Mouse (Mus musculus) hindbrain, postnatal 0 days (tissue): Measurements from ENCODE around the gene Papss1. TPM values are rescaled to one million over a fixed set of nuclear protein-coding genes. Genes with fewer than 3 reads are reported as not detected.

Experiments
- ATAC-seq: fragments of 200-750 bp; cut with Nextera tagmentation; 2 replicates; pipeline ENCODE4 v1.8.0; 2017; ENCODE audit warnings: mild to moderate bottlenecking, moderate TSS enrichment, moderate library complexity
- DNase-seq: peaks from one replicate; pipeline ENCODE4 v3.0.0-alpha.2; 2015; ENCODE audit warnings: low spot score
- H3K27ac ChIP-seq: fragments of 300-500 bp; sonication (generic); 2 replicates; pipeline ENCODE4 v1.5.1; 2014; ENCODE audit warnings: mild to moderate bottlenecking
- H3K27me3 ChIP-seq: fragments of 300-500 bp; sonication (generic); 2 replicates; pipeline ENCODE4 v1.6.1; 2014; ENCODE audit warnings: low read length, mixed read lengths; ENCODE audit not compliant: insufficient read depth
- H3K36me3 ChIP-seq: fragments of 300-500 bp; sonication (generic); 2 replicates; pipeline ENCODE4 v1.6.1; 2014; ENCODE audit warnings: low read length, mixed read lengths; ENCODE audit not compliant: insufficient read depth
- H3K4me1 ChIP-seq: fragments of 300-500 bp; sonication (generic); 2 replicates; pipeline ENCODE4 v1.6.1; 2014; ENCODE audit warnings: antibody characterized with exemption, low read length, mixed read lengths; ENCODE audit not compliant: insufficient read depth
- H3K4me2 ChIP-seq: fragments of 300-500 bp; sonication (generic); 2 replicates; pipeline ENCODE4 v1.6.1; 2014; ENCODE audit warnings: low read depth, mild to moderate bottlenecking, low read length, moderate library complexity, mixed read lengths
- H3K4me3 ChIP-seq: fragments of 300-500 bp; sonication (generic); 2 replicates; pipeline ENCODE4 v1.5.1; 2014; ENCODE audit warnings: low read length
- H3K9ac ChIP-seq: fragments of 300-500 bp; sonication (generic); replicated peaks from 2 replicates; pipeline ENCODE4 v1.6.1; 2014; ENCODE audit warnings: mild to moderate bottlenecking, low read length, moderate library complexity, mixed read lengths
- H3K9me3 ChIP-seq: fragments of 300-500 bp; sonication (generic); 2 replicates; pipeline ENCODE4 v1.6.1; 2016; ENCODE audit warnings: low read length, mixed read lengths
- CTCF ChIP-seq: IDR thresholded peaks from 2 replicates; pipeline ENCODE4 v1.5.1; 2016; ENCODE audit warnings: antibody characterized with exemption, control low read depth, low read depth
- WGBS: fragments of 180-500 bp; shearing (Covaris S2); extraction: QIAGEN DNeasy Blood & Tissue Kit; methylation state at CpG from one replicate; pipeline ENCODE4 v1.1.7; 2014; 5-methylcytosine and 5-hydroxymethylcytosine counted together
- polyA plus RNA-seq: library from polyadenylated mRNA; unstranded; fragments of >200 nt; fragmentation: Nextera tagmentation; extraction: Ambion mirVana; gene quantifications from 2 replicates; pipeline ENCODE4 v1.2.1, GENCODE M21; 2015
- total RNA-seq: library from RNA; depleted of rRNA; stranded (reverse); fragments of >200 nt; gene quantifications from 2 replicates; pipeline ENCODE4 v1.2.3, GENCODE M21; 2014

The Papss1 gene
- total and polyA plus RNA-seq, 2 experiments from 2014 or later, result 117 to 135 TPM

GRCm38 (mm10) chr3:131595546-131596245 lies 31.1 kb downstream of the Papss1 start:
- no peak overlapping the region for H3K4me3 ChIP-seq
- TF ChIP-seq CTCF, result no peak
- no peak overlapping the region for H3K9ac ChIP-seq
- H3K9me3 ChIP-seq, result no peaks in the 10 kb centered on the region
- H3K4me1 ChIP-seq, result no peaks in the 10 kb centered on the region
- H3K36me3 ChIP-seq, result 0 out of 2 replicates have a peak, but pooled peaks cover 4% of the 10 kb centered on the region
- no peak for DNase-seq
- H3K27ac ChIP-seq, result no peak overlapping the region
- H3K4me2 ChIP-seq, result no peak overlapping the region
- 87% methylated on average over 14 of the region's 14 CpGs for WGBS
- ATAC-seq, result no peak; the same call in 1 of the 2 replicates
- no peaks in the 10 kb centered on the region for H3K27me3 ChIP-seq

- DNase-seq, result no peak
- Histone ChIP-seq H3K27ac (no peak overlapping the region), H3K4me2 (no peak overlapping the region), H3K9ac (no peak overlapping the region), H3K9me3 (no peaks in the 10 kb centered on the region), H3K27me3 (no peaks in the 10 kb centered on the region), H3K4me1 (no peaks in the 10 kb centered on the region), H3K36me3 (peaks cover 18% of the 10 kb centered on the region; the same call in 1 of the 2 replicates), H3K4me3 (no peak overlapping the region)
- no peak for TF ChIP-seq CTCF
- 96% methylated on average over 11 of the region's 11 CpGs for WGBS
- ATAC-seq, result no peak
Measured at GRCm38 (mm10) chr3:131600726-131601125, 36.2 kb downstream of the Papss1 start.

DNA sequence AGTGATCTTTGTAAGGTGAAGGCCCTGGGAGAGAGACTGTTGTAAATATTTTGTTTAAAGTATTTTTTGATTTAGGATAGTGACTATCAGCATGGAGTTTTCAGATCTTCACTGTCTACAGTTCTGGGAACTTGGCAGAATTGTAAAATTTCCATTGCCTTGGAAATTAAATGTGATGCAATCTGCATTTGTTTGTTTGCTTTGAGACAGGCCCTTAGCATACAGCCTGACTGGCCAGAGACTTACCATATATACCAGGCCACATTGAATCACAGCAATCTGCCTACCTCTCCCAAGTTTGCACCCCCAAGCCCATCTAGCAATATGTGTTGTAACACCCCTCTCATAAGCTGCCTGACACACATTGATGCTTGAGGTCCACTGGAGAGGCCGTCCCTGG lies 36.8 kb downstream of the Papss1 start:
- Histone ChIP-seq H3K36me3 (peaks cover 18% of the 10 kb centered on the region; the same call in 1 of the 2 replicates), H3K27ac (no peak overlapping the region), H3K4me2 (no peak overlapping the region), H3K4me1 (no peaks in the 10 kb centered on the region), H3K4me3 (no peak overlapping the region), H3K9ac (no peak overlapping the region), H3K9me3 (no peaks in the 10 kb centered on the region), H3K27me3 (no peaks in the 10 kb centered on the region)
- 85% methylated on average over 1 of the region's 1 CpGs for WGBS
- TF ChIP-seq CTCF, result no peak
- no peak for DNase-seq
- no peak for ATAC-seq

DNA sequence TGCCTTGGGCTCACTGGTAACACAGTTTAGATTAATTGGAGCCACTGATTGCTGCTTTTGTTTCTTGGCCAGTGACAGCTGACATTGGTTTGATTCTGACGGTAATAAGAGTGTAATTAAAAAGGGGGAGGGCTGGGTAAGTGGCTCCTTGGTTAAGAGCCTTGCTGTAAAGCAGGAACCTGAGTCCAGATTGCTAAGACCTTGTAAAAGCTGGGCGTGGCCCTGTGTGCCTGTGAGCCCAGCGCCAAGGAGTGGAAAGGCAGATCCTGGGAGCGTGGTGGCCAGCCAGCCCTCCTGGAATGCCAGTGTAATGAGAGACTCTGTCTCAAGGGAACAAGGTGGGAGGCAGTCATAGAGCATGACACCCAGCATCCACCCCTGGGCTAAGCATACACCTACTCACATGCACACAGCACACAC lies 38.4 kb downstream of the Papss1 start:
- DNase-seq (no peak), ATAC-seq (no peak)
- Histone ChIP-seq H3K9me3 (no peaks in the 10 kb centered on the region), H3K4me2 (no peak overlapping the region), H3K4me1 (no peaks in the 10 kb centered on the region), H3K9ac (no peak overlapping the region), H3K27ac (no peak overlapping the region), H3K27me3 (no peaks in the 10 kb centered on the region), H3K36me3 (peaks cover 33% of the 10 kb centered on the region; the same call in 1 of the 2 replicates), H3K4me3 (no peak overlapping the region)
- WGBS, result 65% methylated on average over 4 of the region's 4 CpGs
- no peak for TF ChIP-seq CTCF

DNA sequence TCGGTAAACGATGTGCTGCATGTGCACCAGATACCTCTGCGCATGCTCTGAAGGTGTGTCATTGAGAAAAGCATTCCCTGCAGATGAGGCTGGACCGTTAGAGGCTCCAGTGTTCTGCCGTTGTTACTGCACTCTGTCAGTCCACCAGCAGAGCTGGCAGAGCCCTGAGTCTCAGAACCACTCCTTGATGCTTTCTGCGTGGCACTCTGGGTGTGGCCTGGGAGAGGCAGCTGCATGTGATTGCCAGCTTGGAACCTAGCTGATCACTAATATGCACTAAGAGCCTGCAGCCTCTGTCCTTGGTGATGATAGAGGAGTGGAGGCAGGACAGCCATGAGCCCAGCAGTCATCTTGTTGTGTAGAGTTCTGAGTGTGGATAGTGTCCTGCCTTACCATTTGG lies 43.5 kb downstream of the Papss1 start:
- no peaks in the 10 kb centered on the region for H3K9me3 ChIP-seq
- DNase-seq (no peak), ATAC-seq (no peak)
- H3K4me1 ChIP-seq, result no peaks in the 10 kb centered on the region
- H3K27ac ChIP-seq, result no peak overlapping the region
- H3K4me2 ChIP-seq, result no peak overlapping the region
- TF ChIP-seq CTCF, result no peak
- H3K36me3 ChIP-seq, result peaks cover 45% of the 10 kb centered on the region
- WGBS, result 95% methylated on average over 6 of the region's 6 CpGs
- H3K9ac ChIP-seq, result no peak overlapping the region
- no peaks in the 10 kb centered on the region for H3K27me3 ChIP-seq
- H3K4me3 ChIP-seq, result no peak overlapping the region

- Histone ChIP-seq H3K4me1 (no peaks in the 10 kb centered on the region), H3K36me3 (peaks cover 53% of the 10 kb centered on the region), H3K27ac (no peak overlapping the region), H3K9ac (no peak overlapping the region), H3K9me3 (no peaks in the 10 kb centered on the region), H3K4me2 (no peak overlapping the region), H3K27me3 (no peaks in the 10 kb centered on the region), H3K4me3 (no peak overlapping the region)
- ATAC-seq (no peak), DNase-seq (no peak)
- TF ChIP-seq CTCF, result no peak
- WGBS, result 91% methylated on average over 4 of the region's 4 CpGs
Measured at GRCm38 (mm10) chr3:131609651-131610050, 45.1 kb downstream of the Papss1 start.

GRCm38 (mm10) chr3:131610595-131610994 lies 46.0 kb downstream of the Papss1 start:
- Histone ChIP-seq H3K36me3 (peaks cover 53% of the 10 kb centered on the region), H3K9me3 (no peaks in the 10 kb centered on the region), H3K4me1 (no peaks in the 10 kb centered on the region), H3K27ac (no peak overlapping the region), H3K9ac (no peak overlapping the region), H3K4me2 (no peak overlapping the region), H3K4me3 (no peak overlapping the region), H3K27me3 (no peaks in the 10 kb centered on the region)
- no peak for DNase-seq
- 87% methylated on average over 6 of the region's 6 CpGs for WGBS
- no peak for TF ChIP-seq CTCF
- no peak for ATAC-seq
